Mouse (Mus musculus) midbrain, embryonic 11.5 days (tissue): ENCODE measurements around the gene Foxa1. TPM values are rescaled to one million over a fixed set of nuclear protein-coding genes. Genes with fewer than 3 reads are reported as not detected.

Experiments
- ATAC-seq: fragments of 200-750 bp; cut with Nextera tagmentation; 2 replicates; pipeline ENCODE4 v1.8.0; 2017; ENCODE audit warnings: moderate TSS enrichment, moderate library complexity; ENCODE audit not compliant: low FRiP score
- DNase-seq: peaks from one replicate; pipeline ENCODE4 v3.0.0; 2015; ENCODE audit warnings: low spot score; ENCODE audit errors: missing footprints
- H3K27ac ChIP-seq: fragments of 300-500 bp; sonication (generic); 2 replicates; pipeline ENCODE4 v1.5.1; 2014; ENCODE audit warnings: low read depth, low read length
- H3K27me3 ChIP-seq: fragments of 300-500 bp; sonication (generic); 2 replicates; pipeline ENCODE4 v1.6.1; 2014; ENCODE audit warnings: mild to moderate bottlenecking, low read length, moderate library complexity, mixed read lengths; ENCODE audit not compliant: control insufficient read depth, insufficient read depth
- H3K36me3 ChIP-seq: fragments of 300-500 bp; sonication (generic); 2 replicates; pipeline ENCODE4 v1.6.1; 2014; ENCODE audit warnings: mild to moderate bottlenecking, low read length, moderate library complexity, mixed read lengths; ENCODE audit not compliant: control insufficient read depth, insufficient read depth
- H3K4me1 ChIP-seq: fragments of 300-500 bp; sonication (generic); 2 replicates; pipeline ENCODE4 v1.6.1; 2014; ENCODE audit warnings: low read length; ENCODE audit not compliant: control insufficient read depth, insufficient read depth
- H3K4me2 ChIP-seq: fragments of 300-500 bp; sonication (generic); 2 replicates; pipeline ENCODE4 v1.6.1; 2014; ENCODE audit warnings: mild to moderate bottlenecking, moderate library complexity
- H3K4me3 ChIP-seq: fragments of 300-500 bp; sonication (generic); 2 replicates; pipeline ENCODE4 v1.5.1; 2014; ENCODE audit warnings: low read depth, low read length
- H3K9ac ChIP-seq: fragments of 300-500 bp; sonication (generic); 2 replicates; pipeline ENCODE4 v1.6.1; 2014; ENCODE audit warnings: low read length
- H3K9me3 ChIP-seq: fragments of 300-500 bp; sonication (generic); 2 replicates; pipeline ENCODE4 v1.6.1; 2016; ENCODE audit warnings: low read length; ENCODE audit not compliant: control insufficient read depth
- WGBS: fragments of 180-500 bp; shearing (Covaris S2); extraction: QIAGEN DNeasy Blood & Tissue Kit; methylation state at CpG from one replicate; pipeline ENCODE4 v1.1.7; 2014; 5-methylcytosine and 5-hydroxymethylcytosine counted together
- polyA plus RNA-seq: library from polyadenylated mRNA; unstranded; fragments of >200 nt; fragmentation: Nextera tagmentation; extraction: Ambion mirVana; gene quantifications from 2 replicates; pipeline ENCODE4 v1.2.1, GENCODE M21; 2014

Foxa1 gene
- 6.8 and 10.5 TPM in 2 replicates for polyA plus RNA-seq

DNA sequence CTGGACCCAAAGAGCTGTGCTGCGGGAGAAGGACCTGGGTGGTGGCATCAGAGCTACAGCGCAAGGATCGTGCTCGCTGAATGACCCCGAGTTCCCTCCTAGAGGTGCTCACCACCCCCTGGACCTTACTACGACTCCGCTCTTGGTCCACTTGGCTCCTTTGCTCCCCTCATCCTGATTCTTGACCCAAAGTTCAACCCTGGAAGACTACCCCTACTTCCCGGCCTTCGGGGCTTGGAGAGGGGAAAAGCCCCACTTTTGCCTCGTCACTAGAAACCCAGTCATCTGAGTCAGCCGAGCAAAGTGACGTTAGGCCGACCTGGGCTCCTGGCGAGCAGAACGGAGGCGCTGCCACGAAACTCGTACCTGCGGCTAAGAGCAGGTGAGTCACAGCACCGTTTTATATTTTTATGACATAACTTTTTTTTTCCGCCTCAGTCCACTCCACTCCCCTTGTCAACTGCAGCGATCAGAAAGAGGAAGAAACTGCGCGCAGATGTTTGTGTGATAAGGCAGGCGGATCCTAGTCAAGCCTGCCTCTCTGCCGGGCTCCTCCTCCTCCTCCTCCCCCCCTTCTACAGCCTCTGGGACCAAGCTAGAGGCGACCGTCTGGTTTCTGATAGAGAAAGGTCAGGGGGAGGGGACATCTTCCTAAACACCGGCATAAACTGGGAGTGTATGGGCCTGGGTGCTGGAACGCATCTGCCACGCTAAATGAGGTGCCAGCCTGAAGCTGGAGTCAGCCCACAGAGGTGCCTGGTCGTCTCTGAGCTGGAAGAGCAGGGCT is at the start of gene Foxa1:
Gene Foxa1 (minus strand): TSS at position 502 of the 787 bp plus-strand sequence.
- peaks cover 19% of the 10 kb centered on the region for H3K4me1 ChIP-seq
- peak; percentile 22 for ATAC-seq
- H3K36me3 ChIP-seq, result no peaks in the 10 kb centered on the region
- H3K4me3 ChIP-seq, result peak within 1 kb of the TSS; percentile 59
- peak within 1 kb of the TSS; percentile 93 for H3K4me2 ChIP-seq
- peak; percentile 96 for DNase-seq
- WGBS, result under 1% methylated on average over 32 of the region's 32 CpGs
- H3K27ac ChIP-seq, result peak within 1 kb of the TSS; percentile 62
- peaks cover 90% of the 10 kb centered on the region for H3K27me3 ChIP-seq
- H3K9ac ChIP-seq, result peak within 1 kb of the TSS; percentile 69
- H3K9me3 ChIP-seq, result no peaks in the 10 kb centered on the region

DNA sequence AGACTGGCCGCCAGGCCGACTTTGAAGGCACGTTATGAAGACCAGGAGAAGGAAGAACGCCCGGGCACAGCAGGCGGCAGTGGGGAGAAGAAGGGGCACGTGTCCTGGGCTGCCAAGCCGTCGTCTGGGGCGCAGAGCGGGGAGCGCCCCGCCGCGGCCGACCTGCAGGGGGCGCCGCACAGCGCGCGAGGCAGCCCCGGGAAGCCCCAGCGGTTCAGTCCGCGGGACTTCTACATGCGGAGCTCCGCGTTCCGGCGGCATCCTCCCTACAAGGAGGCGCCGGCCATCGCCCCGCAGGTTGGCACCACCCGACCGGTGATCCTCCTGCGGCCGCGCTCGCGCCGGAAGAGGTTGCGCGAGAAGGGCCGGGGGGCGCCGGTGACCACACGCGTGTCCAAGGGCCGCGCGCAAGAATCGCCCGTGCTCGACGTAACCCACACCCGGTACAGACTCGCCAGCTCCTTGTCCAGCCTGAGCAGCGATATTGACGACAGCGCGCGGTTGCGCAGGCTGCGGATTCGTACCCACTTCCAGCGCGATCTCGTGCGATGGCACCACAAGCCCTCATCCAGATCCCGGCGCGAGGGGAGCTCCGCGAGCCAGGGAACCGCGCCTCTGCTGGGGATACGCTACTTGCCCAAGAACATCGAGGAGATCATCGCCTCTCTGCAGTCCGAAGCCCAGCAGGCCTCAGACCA is 29.4 kb upstream of the Foxa1 start:
- Histone ChIP-seq H3K4me3 (peak overlapping the region; percentile 45), H3K4me1 (peaks cover 5% of the 10 kb centered on the region; the same call in 1 of the 2 replicates), H3K27ac (no peak overlapping the region), H3K9ac (peak overlapping the region; percentile 53), H3K4me2 (peak overlapping the region; percentile 86), H3K27me3 (peaks cover 20% of the 10 kb centered on the region), H3K9me3 (no peaks in the 10 kb centered on the region), H3K36me3 (no peaks in the 10 kb centered on the region)
- peak; percentile 98 for DNase-seq
- 2% methylated on average over 80 of the region's 81 CpGs for WGBS
- ATAC-seq, result peak; percentile 95

DNA sequence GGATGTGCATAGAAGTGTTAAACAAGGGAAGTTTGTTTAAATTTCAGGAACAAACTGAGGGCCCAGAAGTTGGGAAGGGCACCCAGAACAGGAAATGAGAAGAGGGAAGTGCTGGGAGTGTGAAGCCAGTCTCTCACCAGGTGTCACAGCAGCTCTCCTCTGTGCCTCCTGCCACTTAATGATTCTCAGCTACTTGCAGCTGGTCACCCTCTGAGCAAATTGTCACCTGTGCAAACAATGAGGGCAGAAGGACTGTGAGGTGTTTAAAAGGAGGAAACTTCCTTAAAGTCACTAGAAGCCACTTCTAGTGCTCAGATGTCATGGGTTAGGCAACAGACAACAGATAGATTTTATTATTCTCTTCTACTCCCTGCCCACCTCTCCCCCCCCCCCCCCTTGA is 25.7 kb upstream of the Foxa1 start:
- Histone ChIP-seq H3K4me3 (no peak overlapping the region), H3K27ac (no peak overlapping the region), H3K36me3 (no peaks in the 10 kb centered on the region), H3K9ac (no peak overlapping the region), H3K27me3 (peaks cover 20% of the 10 kb centered on the region), H3K4me2 (no peak overlapping the region), H3K4me1 (peaks cover 5% of the 10 kb centered on the region; the same call in 1 of the 2 replicates), H3K9me3 (no peaks in the 10 kb centered on the region)
- ATAC-seq (no peak), DNase-seq (no peak)

DNA sequence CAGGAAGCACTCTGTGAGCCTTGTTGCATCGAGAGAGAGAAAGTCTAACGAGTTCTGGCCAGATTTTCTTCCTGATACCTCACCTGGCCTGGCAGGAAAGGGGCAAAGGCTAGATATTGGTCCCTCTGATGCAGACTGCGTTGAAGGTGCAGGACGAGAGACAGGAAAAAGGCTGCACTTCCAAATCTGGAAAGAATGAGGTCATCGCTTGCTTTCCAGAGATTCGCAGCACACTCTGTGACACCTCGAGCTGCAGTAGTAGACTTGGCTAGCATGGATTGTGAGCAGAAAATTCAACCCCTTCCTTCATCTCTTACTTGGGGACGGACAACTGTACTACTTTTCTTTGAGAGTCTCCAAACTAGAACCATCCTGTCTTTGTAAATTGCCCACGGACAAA is 25.1 kb upstream of the Foxa1 start:
- no peak overlapping the region for H3K4me2 ChIP-seq
- ATAC-seq (no peak), DNase-seq (no peak)
- no peaks in the 10 kb centered on the region for H3K36me3 ChIP-seq
- H3K9me3 ChIP-seq, result no peaks in the 10 kb centered on the region
- H3K4me1 ChIP-seq, result peaks cover 5% of the 10 kb centered on the region; the same call in 1 of the 2 replicates
- H3K27me3 ChIP-seq, result peaks cover 20% of the 10 kb centered on the region
- WGBS, result 34% methylated on average over 9 of the region's 9 CpGs
- no peak overlapping the region for H3K9ac ChIP-seq
- H3K27ac ChIP-seq, result no peak overlapping the region
- H3K4me3 ChIP-seq, result no peak overlapping the region

DNA sequence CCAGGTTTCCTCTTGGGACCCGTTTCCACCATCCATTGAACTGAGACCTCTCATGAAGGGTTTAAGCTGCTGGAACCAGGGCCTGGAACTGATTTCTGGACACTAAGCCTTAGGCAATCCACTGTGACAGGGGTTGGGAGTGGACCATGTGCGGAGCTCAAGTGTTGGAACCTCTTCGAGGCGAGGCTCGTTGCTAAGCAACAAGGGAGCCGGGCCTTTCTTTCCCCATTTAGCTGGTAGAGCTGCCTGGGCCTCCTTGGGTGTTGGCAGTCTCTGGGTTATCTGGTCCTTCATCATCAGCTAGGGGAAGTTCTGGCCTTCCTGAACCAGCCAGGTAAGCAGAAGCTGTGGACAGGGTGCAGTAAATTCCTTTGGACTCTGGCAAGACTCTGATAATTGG is 17.2 kb upstream of the Foxa1 start, which contains the start of gene Ttc6:
Gene Ttc6 (plus strand): TSS at position 205 of the 400 bp plus-strand sequence.
- Histone ChIP-seq H3K27me3 (no peaks in the 10 kb centered on the region), H3K36me3 (no peaks in the 10 kb centered on the region), H3K4me3 (no peak within 1 kb of the TSS), H3K4me2 (no peak within 1 kb of the TSS), H3K9ac (no peak within 1 kb of the TSS), H3K4me1 (no peaks in the 10 kb centered on the region), H3K9me3 (no peaks in the 10 kb centered on the region), H3K27ac (no peak within 1 kb of the TSS)
- ATAC-seq, result 0 out of 2 replicates have a peak, but pooled peaks have one; percentile 24
- 78% methylated on average over 6 of the region's 6 CpGs for WGBS
- no peak for DNase-seq

DNA sequence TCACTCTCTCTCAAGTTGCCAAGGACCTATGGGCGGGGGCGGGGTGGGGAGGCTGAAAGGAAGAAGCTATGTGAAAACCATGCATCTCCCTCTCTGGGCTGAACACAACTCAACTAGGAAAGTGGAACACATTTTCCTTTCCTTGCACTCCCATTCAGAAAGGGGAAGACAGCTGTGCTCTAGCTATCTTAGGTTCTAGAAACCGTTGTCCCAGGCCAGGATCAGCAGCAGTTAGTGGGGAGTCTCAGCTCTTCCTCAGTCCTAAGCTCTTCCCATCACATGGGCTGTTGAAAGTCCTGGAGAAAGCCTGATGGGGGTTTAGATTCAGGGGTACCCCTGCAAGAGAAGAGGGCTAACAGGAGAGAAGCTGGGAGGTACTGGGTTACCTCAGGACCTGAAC is 7.4 kb upstream of the Foxa1 start:
- peaks cover 7% of the 10 kb centered on the region; the same call in 1 of the 2 replicates for H3K4me1 ChIP-seq
- H3K27ac ChIP-seq, result no peak overlapping the region
- H3K9me3 ChIP-seq, result no peaks in the 10 kb centered on the region
- H3K27me3 ChIP-seq, result peaks cover 64% of the 10 kb centered on the region
- H3K4me2 ChIP-seq, result no peak overlapping the region
- no peaks in the 10 kb centered on the region for H3K36me3 ChIP-seq
- ATAC-seq (no peak), DNase-seq (peak; percentile 78)
- no peak overlapping the region for H3K4me3 ChIP-seq
- H3K9ac ChIP-seq, result no peak overlapping the region
- WGBS, result 29% methylated on average over 3 of the region's 3 CpGs

DNA sequence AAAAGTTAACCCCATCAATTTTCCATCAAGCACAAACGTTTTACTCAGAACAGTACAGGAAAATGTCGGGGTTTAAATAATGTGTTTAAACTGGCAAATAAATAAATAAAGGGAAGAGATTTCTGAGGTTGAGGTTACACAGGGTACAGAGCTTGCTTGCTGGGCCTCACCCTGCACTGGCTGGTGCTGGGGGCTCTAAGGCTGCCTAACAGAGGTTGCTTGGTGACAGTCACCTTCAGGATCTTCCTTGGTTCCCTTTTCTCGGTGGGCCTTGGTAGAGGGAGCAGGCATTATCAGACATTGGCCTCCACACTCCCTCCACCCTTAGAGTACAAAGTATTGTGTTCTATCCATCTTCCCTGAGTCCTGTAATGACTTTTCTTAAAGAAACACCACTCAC is 5.6 kb upstream of the Foxa1 start:
- H3K9me3 ChIP-seq, result no peaks in the 10 kb centered on the region
- no peak overlapping the region for H3K4me3 ChIP-seq
- DNase-seq (peak; percentile 87), ATAC-seq (no peak)
- H3K27ac ChIP-seq, result no peak overlapping the region
- H3K4me2 ChIP-seq, result no peak overlapping the region
- H3K4me1 ChIP-seq, result peaks cover 12% of the 10 kb centered on the region; the same call in 1 of the 2 replicates
- no peak overlapping the region for H3K9ac ChIP-seq
- 9% methylated on average over 3 of the region's 3 CpGs for WGBS
- H3K36me3 ChIP-seq, result no peaks in the 10 kb centered on the region
- peaks cover 82% of the 10 kb centered on the region for H3K27me3 ChIP-seq

DNA sequence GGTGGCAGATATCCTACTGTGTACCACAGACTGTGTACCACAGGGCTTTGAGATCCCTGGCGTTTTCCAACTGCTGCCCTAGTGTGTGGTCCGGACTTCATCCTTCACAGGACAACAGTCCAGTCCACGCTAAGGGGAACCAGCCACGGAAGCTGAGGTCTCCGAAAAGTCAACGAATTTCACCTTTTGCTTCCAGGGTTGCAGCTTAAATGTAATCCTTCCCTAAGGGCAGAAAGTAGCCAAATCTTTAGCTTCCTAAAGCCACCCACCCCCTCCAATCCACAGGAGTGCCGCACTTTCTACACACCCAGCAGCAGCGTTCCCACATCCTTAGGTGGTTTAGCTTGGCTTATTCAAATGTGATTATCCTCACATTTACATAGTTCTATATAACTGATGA is 4.2 kb upstream of the Foxa1 start:
- Histone ChIP-seq H3K27ac (no peak overlapping the region), H3K27me3 (peaks cover 96% of the 10 kb centered on the region), H3K4me2 (no peak overlapping the region), H3K36me3 (no peaks in the 10 kb centered on the region), H3K4me1 (peaks cover 17% of the 10 kb centered on the region; the same call in 1 of the 2 replicates), H3K9ac (no peak overlapping the region), H3K4me3 (no peak overlapping the region), H3K9me3 (no peaks in the 10 kb centered on the region)
- DNase-seq (peak; percentile 92), ATAC-seq (no peak)
- WGBS, result 5% methylated on average over 8 of the region's 8 CpGs
